Mouse (Mus musculus): Measurements from ENCODE around the gene Fam217a. TPM values are rescaled to one million over a fixed set of nuclear protein-coding genes. Genes with fewer than 3 reads are reported as not detected.
"Not testable (repeated sequence)": the region's sequence is repeated elsewhere in the genome, so short reads cannot be mapped to it uniquely, and the experiment has no call there.

The Fam217a gene
- polyA plus RNA-seq, 1 experiment from 2014 or later = 0.30 TPM

DNA sequence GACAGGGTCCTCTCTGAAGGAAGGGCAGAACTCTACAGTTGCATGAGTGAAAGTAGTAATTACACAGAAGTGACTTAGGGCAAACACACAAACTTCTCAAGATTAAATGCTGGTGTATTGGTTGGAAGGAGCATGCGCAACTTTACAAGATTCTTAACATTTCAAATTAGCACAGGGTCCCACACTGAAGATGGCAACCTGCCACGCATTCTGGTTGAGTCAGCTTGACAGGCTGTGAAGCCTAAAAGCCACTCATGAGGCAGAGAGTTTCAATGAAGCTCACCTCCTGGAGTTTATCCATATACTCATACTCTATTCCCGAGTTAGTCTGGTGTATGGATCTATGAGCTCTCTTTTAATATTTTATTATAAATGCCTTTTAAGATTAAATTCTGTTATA lies 34.0 kb upstream of the Fam217a start:
- H3K9me3 ChIP-seq (ENCODE audit: control insufficient read depth, low read length); H3K4me1 ChIP-seq (replicated peaks; ENCODE audit: control insufficient read depth, insufficient read depth, low read length); H3K4me3 ChIP-seq (replicated peaks; ENCODE audit: low read length); ATAC-seq; H3K4me2 ChIP-seq (ENCODE audit: low read length); H3K27ac ChIP-seq (ENCODE audit: low read length); H3K27me3 ChIP-seq (replicated peaks; ENCODE audit: control insufficient read depth, insufficient read depth, low read length); H3K36me3 ChIP-seq (ENCODE audit: control insufficient read depth, insufficient read depth); H3K9ac ChIP-seq (replicated peaks; ENCODE audit: low read depth, low read length): not testable (repeated sequence)
- 60% methylated on average over 3 of the region's 3 CpGs for WGBS

GRCm38 (mm10) chr13:34956901-34957300 lies 32.8 kb upstream of the Fam217a start:
- WGBS = 85% methylated on average over 4 of the region's 4 CpGs
- no peaks in the 10 kb centered on the region for H3K36me3 ChIP-seq (ENCODE audit: control insufficient read depth, insufficient read depth)
- H3K4me2 ChIP-seq (ENCODE audit: low read length) = no peak overlapping the region
- H3K4me1 ChIP-seq (replicated peaks; ENCODE audit: control insufficient read depth, insufficient read depth, low read length) = no peaks in the 10 kb centered on the region
- no peak overlapping the region for H3K9ac ChIP-seq (replicated peaks; ENCODE audit: low read depth, low read length)
- no peak overlapping the region for H3K4me3 ChIP-seq (replicated peaks; ENCODE audit: low read length)
- H3K27ac ChIP-seq (ENCODE audit: low read length) = no peak overlapping the region
- H3K9me3 ChIP-seq (ENCODE audit: control insufficient read depth, low read length) = no peaks in the 10 kb centered on the region
- H3K27me3 ChIP-seq (replicated peaks; ENCODE audit: control insufficient read depth, insufficient read depth, low read length) = no peaks in the 10 kb centered on the region
- no peak for ATAC-seq

DNA sequence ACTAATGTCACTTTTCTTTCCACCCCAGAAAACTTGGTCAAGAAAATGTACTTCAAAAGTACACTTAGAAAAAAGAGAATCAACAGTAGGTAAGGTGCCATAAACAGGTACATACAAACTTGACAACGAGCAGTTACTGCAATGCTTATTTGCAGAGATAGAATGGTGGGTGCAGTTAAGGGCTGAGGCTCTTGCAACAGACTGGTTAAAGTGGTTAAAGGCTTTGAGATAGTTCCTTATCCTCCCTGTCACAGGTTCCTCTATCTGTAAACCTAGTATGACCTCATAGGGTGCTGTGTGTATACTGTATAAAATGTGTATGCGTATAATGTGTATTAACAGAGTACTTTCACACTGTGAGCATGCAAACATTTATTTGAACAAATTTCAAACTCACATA lies 27.3 kb upstream of the Fam217a start:
- H3K9ac ChIP-seq (replicated peaks; ENCODE audit: low read depth, low read length); H3K27ac ChIP-seq (ENCODE audit: low read length); H3K9me3 ChIP-seq (ENCODE audit: control insufficient read depth, low read length); H3K36me3 ChIP-seq (ENCODE audit: control insufficient read depth, insufficient read depth); H3K4me3 ChIP-seq (replicated peaks; ENCODE audit: low read length); ATAC-seq; H3K4me2 ChIP-seq (ENCODE audit: low read length); H3K4me1 ChIP-seq (replicated peaks; ENCODE audit: control insufficient read depth, insufficient read depth, low read length); H3K27me3 ChIP-seq (replicated peaks; ENCODE audit: control insufficient read depth, insufficient read depth, low read length): not testable (repeated sequence)
- WGBS = 95% methylated on average over 2 of the region's 2 CpGs

- Histone ChIP-seq H3K4me1 (replicated peaks; ENCODE audit: control insufficient read depth, insufficient read depth, low read length) (no peaks in the 10 kb centered on the region), H3K9me3 (ENCODE audit: control insufficient read depth, low read length) (no peaks in the 10 kb centered on the region), H3K36me3 (ENCODE audit: control insufficient read depth, insufficient read depth) (no peaks in the 10 kb centered on the region), H3K4me2 (ENCODE audit: low read length) (no peak overlapping the region), H3K27me3 (replicated peaks; ENCODE audit: control insufficient read depth, insufficient read depth, low read length) (no peaks in the 10 kb centered on the region), H3K27ac (ENCODE audit: low read length) (no peak overlapping the region), H3K9ac (replicated peaks; ENCODE audit: low read depth, low read length) (no peak overlapping the region), H3K4me3 (replicated peaks; ENCODE audit: low read length) (no peak overlapping the region)
- no peak for ATAC-seq
These were observed 18.3 kb upstream of the Fam217a start for GRCm38 (mm10) chr13:34942370-34942769.

- Histone ChIP-seq H3K4me3 (replicated peaks; ENCODE audit: low read length) (no peak overlapping the region), H3K4me2 (ENCODE audit: low read length) (no peak overlapping the region)
- ATAC-seq = peak; percentile 81
These were observed 11.0 kb upstream of the Fam217a start for GRCm38 (mm10) chr13:34934931-34935644.

DNA sequence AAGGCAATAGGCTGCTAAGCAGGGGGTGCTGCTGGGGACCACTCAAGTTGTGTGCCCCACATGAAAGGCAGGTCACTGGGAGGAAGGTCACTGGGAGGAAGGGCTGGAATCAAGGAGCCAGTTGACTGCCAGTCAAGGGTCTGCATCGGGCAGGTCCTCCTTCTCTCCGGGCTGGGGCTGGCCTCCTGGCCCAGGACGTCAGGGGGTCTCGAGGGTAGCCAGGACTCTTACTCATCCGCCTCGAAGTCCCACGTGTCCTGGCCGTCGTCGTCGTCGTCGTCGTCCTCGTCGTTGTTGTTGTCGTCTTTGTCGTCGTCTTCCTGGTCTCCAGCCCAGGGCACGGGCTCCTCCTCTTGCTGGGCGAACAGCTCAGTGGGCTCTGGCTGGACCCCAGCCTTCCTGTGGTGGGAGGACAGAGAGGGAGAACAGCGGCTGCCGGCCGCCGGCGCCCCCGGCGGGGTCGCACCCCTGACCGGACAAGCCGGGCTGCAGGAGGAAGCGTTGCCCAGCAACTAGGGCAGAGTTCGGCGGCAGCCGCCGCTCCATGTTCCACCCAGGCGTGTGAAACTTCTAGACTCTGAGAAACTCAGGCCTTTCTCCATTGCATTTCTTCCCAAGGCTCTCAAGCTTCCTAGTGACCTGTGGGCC lies 7.5 kb downstream of the Fam217a start:
- Histone ChIP-seq H3K27ac (ENCODE audit: low read length) (no peak overlapping the region), H3K9me3 (ENCODE audit: control insufficient read depth, low read length) (no peaks in the 10 kb centered on the region), H3K4me1 (replicated peaks; ENCODE audit: control insufficient read depth, insufficient read depth, low read length) (no peaks in the 10 kb centered on the region), H3K4me3 (replicated peaks; ENCODE audit: low read length) (peak overlapping the region; percentile 6), H3K9ac (replicated peaks; ENCODE audit: low read depth, low read length) (no peak overlapping the region; the same call in 1 of the 2 replicates), H3K27me3 (replicated peaks; ENCODE audit: control insufficient read depth, insufficient read depth, low read length) (no peaks in the 10 kb centered on the region), H3K36me3 (ENCODE audit: control insufficient read depth, insufficient read depth) (no peaks in the 10 kb centered on the region), H3K4me2 (ENCODE audit: low read length) (peak overlapping the region; percentile 29)
- ATAC-seq = no peak
- WGBS = 38% methylated on average over 37 of the region's 37 CpGs

More at GRCm38 (mm10) chr13:34934931-34935644, 11.0 kb upstream of the Fam217a start:
- no peaks in the 10 kb centered on the region for H3K36me3 ChIP-seq (ENCODE audit: control insufficient read depth, insufficient read depth)
- H3K9ac ChIP-seq (replicated peaks; ENCODE audit: low read depth, low read length) = no peak overlapping the region
- H3K27ac ChIP-seq (ENCODE audit: low read length) = no peak overlapping the region
- 47% methylated on average over 10 of the region's 10 CpGs for WGBS
- no peaks in the 10 kb centered on the region; the same call in 1 of the 2 replicates for H3K4me1 ChIP-seq (replicated peaks; ENCODE audit: control insufficient read depth, insufficient read depth, low read length)
- H3K27me3 ChIP-seq (replicated peaks; ENCODE audit: control insufficient read depth, insufficient read depth, low read length) = no peaks in the 10 kb centered on the region
- no peaks in the 10 kb centered on the region for H3K9me3 ChIP-seq (ENCODE audit: control insufficient read depth, low read length)

DNA sequence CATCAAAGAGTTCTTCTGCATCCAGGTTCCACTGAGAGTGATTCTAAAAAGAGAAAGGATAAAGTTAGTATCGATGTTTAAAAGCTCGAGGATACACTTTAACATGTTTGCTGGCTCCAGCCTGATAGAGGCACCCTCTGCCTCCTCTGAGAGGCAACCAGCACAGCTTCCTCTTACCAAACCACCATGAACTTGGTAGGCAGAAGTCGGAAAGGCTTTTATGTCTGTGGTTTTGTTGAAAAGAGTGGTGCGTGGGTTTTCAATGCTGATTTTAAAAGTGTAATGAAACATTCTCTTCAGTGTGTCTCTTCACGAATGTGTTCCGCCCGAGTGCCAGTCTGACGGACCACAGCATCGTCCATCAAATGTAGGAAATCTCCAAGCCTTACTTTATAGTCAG lies 9.5 kb downstream of the Fam217a start:
- no peaks in the 10 kb centered on the region for H3K9me3 ChIP-seq (ENCODE audit: control insufficient read depth, low read length)
- no peaks in the 10 kb centered on the region for H3K36me3 ChIP-seq (ENCODE audit: control insufficient read depth, insufficient read depth)
- no peak overlapping the region for H3K4me3 ChIP-seq (replicated peaks; ENCODE audit: low read length)
- H3K4me2 ChIP-seq (ENCODE audit: low read length) = no peak overlapping the region
- ATAC-seq = no peak
- no peak overlapping the region for H3K27ac ChIP-seq (ENCODE audit: low read length)
- no peaks in the 10 kb centered on the region for H3K27me3 ChIP-seq (replicated peaks; ENCODE audit: control insufficient read depth, insufficient read depth, low read length)
- H3K9ac ChIP-seq (replicated peaks; ENCODE audit: low read depth, low read length) = no peak overlapping the region
- WGBS = 87% methylated on average over 9 of the region's 9 CpGs
- no peaks in the 10 kb centered on the region for H3K4me1 ChIP-seq (replicated peaks; ENCODE audit: control insufficient read depth, insufficient read depth, low read length)

DNA sequence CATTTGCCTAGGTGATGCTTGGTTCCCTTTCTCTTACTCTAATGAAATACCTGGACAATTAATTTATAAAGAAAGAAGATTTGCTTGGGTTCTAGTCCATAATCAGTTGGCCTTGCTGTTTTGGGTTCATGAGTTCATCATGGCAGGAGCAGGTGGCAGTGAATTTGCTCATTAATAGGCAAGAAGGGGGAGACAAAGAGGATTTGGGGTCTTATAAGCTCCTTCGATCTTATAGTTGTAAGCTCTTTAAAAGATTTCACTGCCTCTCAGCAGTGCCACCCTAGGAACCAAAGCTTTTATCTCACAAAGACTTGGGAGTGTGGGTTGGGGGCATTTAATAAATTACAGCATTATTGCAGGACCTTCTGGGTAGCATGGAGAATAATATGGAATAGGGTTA lies 31.2 kb downstream of the Fam217a start:
- no peak overlapping the region for H3K27ac ChIP-seq (ENCODE audit: low read length)
- no peak overlapping the region for H3K4me3 ChIP-seq (replicated peaks; ENCODE audit: low read length)
- no peak for ATAC-seq
- H3K9ac ChIP-seq (replicated peaks; ENCODE audit: low read depth, low read length) = no peak overlapping the region
- WGBS = 41% methylated on average over 1 of the region's 1 CpGs
- no peaks in the 10 kb centered on the region for H3K27me3 ChIP-seq (replicated peaks; ENCODE audit: control insufficient read depth, insufficient read depth, low read length)
- H3K9me3 ChIP-seq (ENCODE audit: control insufficient read depth, low read length) = no peaks in the 10 kb centered on the region
- no peaks in the 10 kb centered on the region for H3K4me1 ChIP-seq (replicated peaks; ENCODE audit: control insufficient read depth, insufficient read depth, low read length)
- peaks cover 60% of the 10 kb centered on the region for H3K36me3 ChIP-seq (ENCODE audit: control insufficient read depth, insufficient read depth)
- no peak overlapping the region for H3K4me2 ChIP-seq (ENCODE audit: low read length)

- Histone ChIP-seq H3K9me3 (ENCODE audit: control insufficient read depth, low read length) (no peaks in the 10 kb centered on the region), H3K27ac (ENCODE audit: low read length) (no peak overlapping the region), H3K4me3 (replicated peaks; ENCODE audit: low read length) (peak overlapping the region; percentile 96), H3K36me3 (ENCODE audit: control insufficient read depth, insufficient read depth) (no peaks in the 10 kb centered on the region), H3K4me2 (ENCODE audit: low read length) (peak overlapping the region; percentile 86), H3K27me3 (replicated peaks; ENCODE audit: control insufficient read depth, insufficient read depth, low read length) (no peaks in the 10 kb centered on the region), H3K4me1 (replicated peaks; ENCODE audit: control insufficient read depth, insufficient read depth, low read length) (peaks cover 21% of the 10 kb centered on the region), H3K9ac (replicated peaks; ENCODE audit: low read depth, low read length) (peak overlapping the region; percentile 94)
- WGBS = 8% methylated on average over 3 of the region's 3 CpGs
- ATAC-seq = no peak
These were observed 47.6 kb downstream of the Fam217a start for GRCm38 (mm10) chr13:34876481-34876880.
